Mouse (Mus musculus): ENCODE measurements at regions not wholly inside any gene's neighbourhood (a gene's known extent, or its start where the extent isn't known, plus 50 kb on each side); places are given as distances from the start of the nearest gene placed in this dataset.

DNA sequence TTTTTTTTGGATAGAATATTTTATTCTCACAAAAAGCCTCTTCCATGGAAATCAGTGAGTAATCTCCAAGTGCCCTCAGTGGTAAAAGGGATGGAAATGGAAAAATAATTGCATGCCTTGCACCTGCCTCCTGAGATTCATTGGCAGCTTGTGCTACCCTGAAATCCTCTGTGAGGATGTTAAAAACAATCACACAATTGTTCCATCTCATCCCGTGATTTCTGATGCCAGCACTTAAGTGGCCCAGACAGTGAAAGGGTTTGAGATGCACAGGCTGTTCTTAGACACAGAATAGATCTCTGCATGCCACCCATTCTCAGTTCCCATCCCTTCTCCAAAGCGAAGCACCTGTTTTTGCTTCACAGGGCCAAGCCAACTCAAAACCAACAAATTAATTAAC lies 398.9 kb upstream of the Cd180 start:
- Histone ChIP-seq H3K27me3 (ENCODE audit: control insufficient read depth, insufficient read depth, low read depth, low read length) (no peaks in the 10 kb centered on the region), H3K27ac (ENCODE audit: low read length) (no peak overlapping the region), H3K9me3 (replicated peaks; ENCODE audit: control insufficient read depth, low read length, poor library complexity, severe bottlenecking) (no peaks in the 10 kb centered on the region), H3K36me3 (ENCODE audit: control insufficient read depth, insufficient read depth, low read length) (no peaks in the 10 kb centered on the region), H3K9ac (ENCODE audit: low read depth, low read length) (no peak overlapping the region), H3K4me2 (ENCODE audit: low read length) (no peak overlapping the region), H3K4me1 (ENCODE audit: control insufficient read depth, insufficient read depth, low read length) (no peaks in the 10 kb centered on the region), H3K4me3 (ENCODE audit: low read depth, low read length) (no peak overlapping the region)
- 65% methylated on average over 2 of the region's 2 CpGs for WGBS
- no peak for ATAC-seq

DNA sequence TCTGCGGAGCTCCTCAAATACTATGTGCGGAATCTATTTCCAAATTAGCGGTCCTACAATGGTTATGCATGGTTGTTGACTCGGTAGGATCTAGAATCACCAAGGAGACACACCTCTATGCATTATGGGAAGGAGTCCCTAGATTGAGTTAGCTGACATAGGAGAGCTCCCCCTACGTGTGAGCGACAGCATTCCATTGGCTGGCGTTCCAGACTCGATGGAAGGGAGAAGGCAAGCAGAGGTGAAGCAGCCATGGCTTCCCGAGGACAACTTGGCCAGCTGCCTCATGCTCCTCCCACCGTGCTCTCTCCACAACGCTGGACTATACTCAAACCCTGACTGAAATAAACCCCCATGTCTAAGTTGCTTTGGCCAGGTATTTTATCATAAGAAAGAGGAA lies 398.3 kb upstream of the Cd180 start:
- WGBS = 86% methylated on average over 11 of the region's 11 CpGs
- Histone ChIP-seq H3K27ac (ENCODE audit: low read length) (no peak overlapping the region), H3K4me3 (ENCODE audit: low read depth, low read length) (no peak overlapping the region), H3K4me2 (ENCODE audit: low read length) (no peak overlapping the region), H3K9ac (ENCODE audit: low read depth, low read length) (no peak overlapping the region), H3K9me3 (replicated peaks; ENCODE audit: control insufficient read depth, low read length, poor library complexity, severe bottlenecking) (no peaks in the 10 kb centered on the region), H3K4me1 (ENCODE audit: control insufficient read depth, insufficient read depth, low read length) (no peaks in the 10 kb centered on the region), H3K36me3 (ENCODE audit: control insufficient read depth, insufficient read depth, low read length) (no peaks in the 10 kb centered on the region), H3K27me3 (ENCODE audit: control insufficient read depth, insufficient read depth, low read depth, low read length) (no peaks in the 10 kb centered on the region)
- no peak for ATAC-seq

DNA sequence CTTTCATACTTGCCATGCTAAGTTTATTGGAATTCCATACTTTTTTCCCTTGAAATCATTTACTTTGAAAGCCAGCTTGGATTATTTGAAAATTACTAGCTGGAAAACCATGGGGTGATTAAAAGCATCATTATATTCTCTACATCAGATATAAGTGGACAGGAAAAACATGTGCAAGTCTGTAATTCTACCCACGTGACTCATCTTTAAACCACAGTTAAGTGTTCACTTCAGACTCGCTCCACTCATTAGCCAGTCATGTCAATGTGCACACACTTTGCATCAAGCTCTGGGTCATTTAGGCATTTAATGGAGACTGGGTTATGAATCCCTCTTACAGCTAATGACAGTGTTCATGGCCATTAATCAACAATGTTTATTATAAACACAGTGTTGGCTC lies 385.4 kb upstream of the Cd180 start:
- Histone ChIP-seq H3K4me3 (ENCODE audit: low read depth, low read length) (no peak overlapping the region), H3K4me1 (ENCODE audit: control insufficient read depth, insufficient read depth, low read length) (no peaks in the 10 kb centered on the region), H3K36me3 (ENCODE audit: control insufficient read depth, insufficient read depth, low read length) (no peaks in the 10 kb centered on the region), H3K27me3 (ENCODE audit: control insufficient read depth, insufficient read depth, low read depth, low read length) (no peaks in the 10 kb centered on the region), H3K9ac (ENCODE audit: low read depth, low read length) (no peak overlapping the region), H3K27ac (ENCODE audit: low read length) (no peak overlapping the region), H3K4me2 (ENCODE audit: low read length) (no peak overlapping the region), H3K9me3 (replicated peaks; ENCODE audit: control insufficient read depth, low read length, poor library complexity, severe bottlenecking) (no peaks in the 10 kb centered on the region)
- WGBS = 79% methylated on average over 2 of the region's 2 CpGs
- no peak for ATAC-seq

DNA sequence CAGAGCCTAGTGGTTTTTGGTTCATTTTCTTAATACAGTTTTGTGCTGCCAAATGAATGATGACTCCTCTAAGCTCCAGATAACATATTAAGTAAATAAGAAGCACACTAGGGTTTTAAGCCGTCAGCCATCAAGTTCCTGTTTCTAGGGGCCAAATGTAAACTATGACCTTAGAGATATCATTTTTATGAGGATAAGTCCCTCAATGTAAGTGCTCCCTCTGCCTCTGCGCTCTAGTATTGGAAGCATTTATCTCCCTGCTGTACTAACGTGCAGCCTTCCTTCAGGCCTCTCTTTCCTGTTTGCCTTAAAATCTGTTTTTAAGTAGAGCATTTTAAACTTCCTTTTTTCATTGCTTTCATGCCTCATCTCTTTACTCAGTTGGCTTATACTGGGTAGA lies 381.3 kb upstream of the Cd180 start:
- Histone ChIP-seq H3K36me3 (ENCODE audit: control insufficient read depth, insufficient read depth, low read length) (no peaks in the 10 kb centered on the region), H3K9me3 (replicated peaks; ENCODE audit: control insufficient read depth, low read length, poor library complexity, severe bottlenecking) (no peaks in the 10 kb centered on the region), H3K27ac (ENCODE audit: low read length) (no peak overlapping the region), H3K9ac (ENCODE audit: low read depth, low read length) (no peak overlapping the region), H3K27me3 (ENCODE audit: control insufficient read depth, insufficient read depth, low read depth, low read length) (no peaks in the 10 kb centered on the region), H3K4me3 (ENCODE audit: low read depth, low read length) (no peak overlapping the region), H3K4me1 (ENCODE audit: control insufficient read depth, insufficient read depth, low read length) (no peaks in the 10 kb centered on the region), H3K4me2 (ENCODE audit: low read length) (no peak overlapping the region)
- WGBS = 72% methylated on average over 3 of the region's 3 CpGs
- no peak for ATAC-seq

DNA sequence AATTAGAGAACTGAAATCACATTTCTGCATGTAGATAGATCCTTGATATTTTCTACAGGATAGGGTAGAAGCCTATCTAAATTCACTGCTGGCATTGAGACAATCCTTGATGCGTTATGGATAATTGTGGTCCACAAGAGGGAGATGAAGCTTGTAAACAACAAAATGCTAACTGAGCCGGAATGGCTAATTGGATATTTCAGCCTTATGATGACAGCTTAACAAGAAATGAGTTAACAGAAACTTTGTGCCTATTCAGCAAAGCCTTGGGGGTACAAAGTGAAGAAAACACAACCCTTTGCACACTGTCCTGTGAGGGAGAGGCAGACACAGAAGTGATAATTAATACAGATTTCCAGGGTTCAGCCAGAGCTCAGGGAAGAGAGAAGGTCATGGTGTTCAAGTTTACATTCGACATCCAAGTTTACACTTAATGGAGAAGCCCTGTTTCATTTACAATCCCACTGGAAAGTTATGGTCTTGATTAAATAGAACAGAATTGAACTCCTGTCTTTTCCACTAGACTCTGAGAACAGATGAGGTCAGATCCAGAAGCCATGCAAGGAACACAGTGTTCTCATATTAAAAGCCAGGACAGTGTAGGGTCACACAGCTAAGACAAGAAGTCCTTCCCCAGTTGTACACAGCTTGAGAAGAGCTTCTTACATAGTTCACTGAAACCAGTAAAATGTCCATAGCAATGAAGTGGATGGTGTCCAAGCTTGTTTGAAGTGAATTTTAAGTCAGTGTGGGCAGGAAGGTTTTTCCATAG lies 377.3 kb upstream of the Cd180 start:
- WGBS = 82% methylated on average over 3 of the region's 3 CpGs
- Histone ChIP-seq H3K27me3 (ENCODE audit: control insufficient read depth, insufficient read depth, low read depth, low read length) (no peaks in the 10 kb centered on the region), H3K9me3 (replicated peaks; ENCODE audit: control insufficient read depth, low read length, poor library complexity, severe bottlenecking) (no peaks in the 10 kb centered on the region), H3K27ac (ENCODE audit: low read length) (no peak overlapping the region), H3K36me3 (ENCODE audit: control insufficient read depth, insufficient read depth, low read length) (no peaks in the 10 kb centered on the region), H3K9ac (ENCODE audit: low read depth, low read length) (no peak overlapping the region), H3K4me2 (ENCODE audit: low read length) (no peak overlapping the region), H3K4me3 (ENCODE audit: low read depth, low read length) (no peak overlapping the region), H3K4me1 (ENCODE audit: control insufficient read depth, insufficient read depth, low read length) (no peaks in the 10 kb centered on the region)
- ATAC-seq = no peak

DNA sequence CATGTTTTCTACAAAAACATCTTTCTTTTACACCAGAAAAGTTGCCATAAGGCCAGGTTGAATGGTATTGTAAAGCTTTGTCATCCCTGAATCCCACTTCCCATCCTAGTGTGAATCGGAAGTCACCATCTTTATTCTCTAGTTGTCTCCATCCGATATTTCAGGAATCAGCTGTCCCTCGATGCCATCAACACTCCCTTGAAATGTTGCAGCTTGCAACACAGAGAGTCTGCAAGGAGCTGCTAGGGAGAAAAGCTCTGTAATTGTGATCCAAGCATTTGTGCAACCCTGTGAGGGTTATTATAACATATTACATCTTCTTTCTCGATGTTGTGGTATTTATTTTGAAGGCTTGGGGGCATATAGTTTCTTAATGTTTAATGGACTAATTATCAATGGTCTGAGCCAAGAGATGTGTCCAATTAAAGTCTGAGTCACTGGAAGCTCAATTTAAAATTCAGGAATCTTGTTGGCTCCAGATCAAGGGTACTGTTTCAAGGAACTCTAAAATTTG lies 374.4 kb upstream of the Cd180 start:
- no peak overlapping the region for H3K4me3 ChIP-seq (ENCODE audit: low read depth, low read length)
- WGBS = 86% methylated on average over 4 of the region's 4 CpGs
- no peaks in the 10 kb centered on the region for H3K4me1 ChIP-seq (ENCODE audit: control insufficient read depth, insufficient read depth, low read length)
- no peaks in the 10 kb centered on the region for H3K9me3 ChIP-seq (replicated peaks; ENCODE audit: control insufficient read depth, low read length, poor library complexity, severe bottlenecking)
- no peak overlapping the region for H3K9ac ChIP-seq (ENCODE audit: low read depth, low read length)
- no peak for ATAC-seq
- H3K27ac ChIP-seq (ENCODE audit: low read length) = no peak overlapping the region
- no peaks in the 10 kb centered on the region for H3K36me3 ChIP-seq (ENCODE audit: control insufficient read depth, insufficient read depth, low read length)
- no peak overlapping the region for H3K4me2 ChIP-seq (ENCODE audit: low read length)
- H3K27me3 ChIP-seq (ENCODE audit: control insufficient read depth, insufficient read depth, low read depth, low read length) = no peaks in the 10 kb centered on the region

DNA sequence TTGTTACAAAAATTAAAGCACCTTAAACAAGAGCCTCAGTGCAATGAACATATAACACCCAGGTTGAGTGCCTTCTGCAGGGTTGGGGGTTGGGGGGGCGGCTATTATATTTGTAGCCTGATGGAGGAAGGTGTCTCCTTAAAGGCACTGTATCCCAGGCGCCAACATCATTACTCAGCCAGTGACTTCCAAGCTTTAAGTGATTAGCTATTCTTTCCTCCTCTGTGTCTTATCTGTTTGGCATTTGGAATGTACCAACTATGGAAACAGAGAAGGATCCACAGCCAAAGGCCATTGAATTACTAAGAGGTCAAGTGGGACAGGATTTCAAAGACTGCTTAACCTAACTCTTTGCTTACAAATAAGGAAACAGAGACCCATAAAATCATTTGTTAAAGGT lies 373.9 kb upstream of the Cd180 start:
- Histone ChIP-seq H3K27me3 (ENCODE audit: control insufficient read depth, insufficient read depth, low read depth, low read length) (no peaks in the 10 kb centered on the region), H3K27ac (ENCODE audit: low read length) (no peak overlapping the region), H3K36me3 (ENCODE audit: control insufficient read depth, insufficient read depth, low read length) (no peaks in the 10 kb centered on the region), H3K4me2 (ENCODE audit: low read length) (no peak overlapping the region), H3K4me3 (ENCODE audit: low read depth, low read length) (no peak overlapping the region), H3K9me3 (replicated peaks; ENCODE audit: control insufficient read depth, low read length, poor library complexity, severe bottlenecking) (no peaks in the 10 kb centered on the region), H3K9ac (ENCODE audit: low read depth, low read length) (no peak overlapping the region), H3K4me1 (ENCODE audit: control insufficient read depth, insufficient read depth, low read length) (no peaks in the 10 kb centered on the region)
- ATAC-seq = no peak
- 83% methylated on average over 2 of the region's 2 CpGs for WGBS

DNA sequence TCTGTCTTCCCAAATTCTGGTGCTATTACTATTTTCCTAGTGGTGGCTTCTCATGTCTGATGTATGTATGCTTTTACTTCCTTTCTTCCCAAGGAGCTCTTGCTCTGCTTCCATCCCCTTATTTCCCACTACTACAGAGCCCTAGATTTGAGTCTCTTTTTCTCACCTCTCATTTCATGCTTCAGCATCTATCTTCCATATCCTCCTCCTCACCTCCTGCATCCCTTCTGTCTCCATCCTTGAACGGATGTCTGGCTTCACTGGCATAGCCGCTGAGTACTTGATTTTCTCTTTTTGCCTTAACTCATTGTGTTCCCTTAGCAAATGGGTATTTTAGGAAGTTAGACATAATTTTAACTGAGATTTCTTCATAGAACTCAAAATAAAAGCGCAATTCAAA lies 369.5 kb upstream of the Cd180 start:
- H3K9me3 ChIP-seq (replicated peaks; ENCODE audit: control insufficient read depth, low read length, poor library complexity, severe bottlenecking) = no peaks in the 10 kb centered on the region
- no peak overlapping the region for H3K4me3 ChIP-seq (ENCODE audit: low read depth, low read length)
- no peak overlapping the region for H3K4me2 ChIP-seq (ENCODE audit: low read length)
- WGBS = 98% methylated on average over 3 of the region's 3 CpGs
- no peak overlapping the region for H3K27ac ChIP-seq (ENCODE audit: low read length)
- no peaks in the 10 kb centered on the region for H3K36me3 ChIP-seq (ENCODE audit: control insufficient read depth, insufficient read depth, low read length)
- no peaks in the 10 kb centered on the region for H3K27me3 ChIP-seq (ENCODE audit: control insufficient read depth, insufficient read depth, low read depth, low read length)
- no peak for ATAC-seq
- H3K4me1 ChIP-seq (ENCODE audit: control insufficient read depth, insufficient read depth, low read length) = no peaks in the 10 kb centered on the region
- H3K9ac ChIP-seq (ENCODE audit: low read depth, low read length) = no peak overlapping the region

DNA sequence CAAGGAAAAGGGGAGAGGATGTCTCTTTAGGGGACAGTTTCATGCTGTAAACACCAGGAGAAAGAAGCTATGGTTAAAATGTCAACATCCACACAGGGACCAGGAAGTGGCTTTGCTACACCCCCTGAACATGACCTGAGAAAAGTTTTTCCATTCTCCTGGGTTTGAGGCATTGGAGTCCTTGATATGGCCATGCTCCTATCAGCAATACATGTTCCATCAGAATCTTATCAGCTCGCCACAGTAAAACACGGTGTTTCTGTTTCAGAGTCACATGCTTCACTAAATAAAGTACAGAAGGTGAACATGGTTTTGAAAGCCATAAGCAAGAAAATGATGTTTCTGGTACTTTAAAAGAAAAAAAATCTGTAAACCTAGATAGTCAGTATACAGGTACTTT lies 367.4 kb upstream of the Cd180 start:
- H3K4me1 ChIP-seq (ENCODE audit: control insufficient read depth, insufficient read depth, low read length) = no peaks in the 10 kb centered on the region
- no peak overlapping the region for H3K27ac ChIP-seq (ENCODE audit: low read length)
- H3K4me3 ChIP-seq (ENCODE audit: low read depth, low read length) = no peak overlapping the region
- no peaks in the 10 kb centered on the region for H3K36me3 ChIP-seq (ENCODE audit: control insufficient read depth, insufficient read depth, low read length)
- 91% methylated on average over 2 of the region's 2 CpGs for WGBS
- ATAC-seq = no peak
- no peak overlapping the region for H3K9ac ChIP-seq (ENCODE audit: low read depth, low read length)
- H3K9me3 ChIP-seq (replicated peaks; ENCODE audit: control insufficient read depth, low read length, poor library complexity, severe bottlenecking) = no peaks in the 10 kb centered on the region
- H3K4me2 ChIP-seq (ENCODE audit: low read length) = no peak overlapping the region
- H3K27me3 ChIP-seq (ENCODE audit: control insufficient read depth, insufficient read depth, low read depth, low read length) = no peaks in the 10 kb centered on the region

Measured in midbrain, embryonic 16.5 days (tissue).